Mouse (Mus musculus) forebrain, embryonic 14.5 days (tissue): Measurements from ENCODE around the gene Ap1g2. TPM values are rescaled to one million over a fixed set of nuclear protein-coding genes. Genes with fewer than 3 reads are reported as not detected.

ENCODE experiments used
- ATAC-seq: fragments of 200-750 bp; cut with Nextera tagmentation; 2 replicates; pipeline ENCODE4 v1.8.0; 2017; ENCODE audit warnings: mild to moderate bottlenecking, moderate library complexity
- DNase-seq: peaks from one replicate; pipeline ENCODE4 v3.0.0-alpha.2; 2015; ENCODE audit warnings: low spot score
- H3K27ac ChIP-seq: fragments of 300-500 bp; sonication (generic); 2 replicates; pipeline ENCODE4 v1.5.1; 2014; ENCODE audit warnings: low read depth, mild to moderate bottlenecking, control low read depth, low read length, moderate library complexity
- H3K27me3 ChIP-seq: fragments of 300-500 bp; sonication (generic); replicated peaks from 2 replicates; pipeline ENCODE4 v1.6.1; 2014; ENCODE audit warnings: low read length, control low read depth, mixed read lengths; ENCODE audit not compliant: control insufficient read depth, insufficient read depth
- H3K36me3 ChIP-seq: fragments of 300-500 bp; sonication (generic); 2 replicates; pipeline ENCODE4 v1.6.1; 2014; ENCODE audit warnings: low read length, control low read depth; ENCODE audit not compliant: control insufficient read depth, insufficient read depth
- H3K4me1 ChIP-seq: fragments of 300-500 bp; sonication (generic); 2 replicates; pipeline ENCODE4 v1.6.1; 2014; ENCODE audit warnings: antibody characterized with exemption, low read length, control low read depth; ENCODE audit not compliant: control insufficient read depth, insufficient read depth
- H3K4me2 ChIP-seq: fragments of 300-500 bp; sonication (generic); 2 replicates; pipeline ENCODE4 v1.6.1; 2014; ENCODE audit warnings: mild to moderate bottlenecking, control low read depth, low read length
- H3K4me3 ChIP-seq: fragments of 300-500 bp; sonication (generic); 2 replicates; pipeline ENCODE4 v1.5.1; 2014; ENCODE audit warnings: low read depth, low read length, control low read depth
- H3K9ac ChIP-seq: fragments of 300-500 bp; sonication (generic); 2 replicates; pipeline ENCODE4 v1.6.1; 2014; ENCODE audit warnings: mild to moderate bottlenecking, low read length, control low read depth, moderate library complexity
- H3K9me3 ChIP-seq: fragments of 300-500 bp; sonication (generic); replicated peaks from 2 replicates; pipeline ENCODE4 v1.6.1; 2016; ENCODE audit warnings: low read length, control low read depth, mixed read lengths; ENCODE audit not compliant: control insufficient read depth
- WGBS: fragments of 180-500 bp; shearing (Covaris S2); extraction: QIAGEN DNeasy Blood & Tissue Kit; methylation state at CpG from one replicate; pipeline ENCODE4 v1.1.7; 2014; 5-methylcytosine and 5-hydroxymethylcytosine counted together
- polyA plus RNA-seq: library from polyadenylated mRNA; unstranded; fragments of >200 nt; fragmentation: Nextera tagmentation; extraction: Ambion mirVana; gene quantifications from 2 replicates; pipeline ENCODE4 v1.2.1, GENCODE M21; 2014

The Ap1g2 gene
- polyA plus RNA-seq, 1 experiment from 2014 or later: 8.1 TPM

DNA sequence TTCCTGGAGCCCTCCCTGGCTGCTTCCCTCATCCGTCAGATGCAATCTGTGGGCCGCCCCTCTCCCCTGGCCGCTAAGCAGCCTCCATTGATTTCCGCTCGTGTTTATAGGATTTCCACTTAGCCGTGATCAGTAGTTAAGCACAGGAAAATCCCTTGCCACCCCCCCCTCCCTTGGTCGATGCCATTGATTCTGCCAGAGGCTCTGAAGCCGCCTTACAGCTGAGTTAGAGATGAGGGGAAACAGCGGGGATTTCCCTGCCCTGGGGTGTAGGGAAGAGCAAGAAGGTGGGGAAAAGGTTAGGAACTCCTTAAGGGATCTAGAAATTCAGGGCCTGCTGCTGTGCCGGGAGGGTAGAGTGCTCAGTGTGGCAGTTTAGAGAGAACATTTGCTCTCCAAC lies 8.7 kb downstream of the Ap1g2 start:
- ATAC-seq (no peak), DNase-seq (no peak)
- peaks cover 13% of the 10 kb centered on the region for H3K4me1 ChIP-seq
- H3K4me2 ChIP-seq: no peak overlapping the region
- WGBS: 67% methylated on average over 10 of the region's 10 CpGs
- peaks cover 20% of the 10 kb centered on the region for H3K36me3 ChIP-seq
- H3K4me3 ChIP-seq: no peak overlapping the region
- H3K9me3 ChIP-seq: no peaks in the 10 kb centered on the region
- H3K9ac ChIP-seq: no peak overlapping the region; the same call in 1 of the 2 replicates
- no peak overlapping the region for H3K27ac ChIP-seq
- no peaks in the 10 kb centered on the region for H3K27me3 ChIP-seq

DNA sequence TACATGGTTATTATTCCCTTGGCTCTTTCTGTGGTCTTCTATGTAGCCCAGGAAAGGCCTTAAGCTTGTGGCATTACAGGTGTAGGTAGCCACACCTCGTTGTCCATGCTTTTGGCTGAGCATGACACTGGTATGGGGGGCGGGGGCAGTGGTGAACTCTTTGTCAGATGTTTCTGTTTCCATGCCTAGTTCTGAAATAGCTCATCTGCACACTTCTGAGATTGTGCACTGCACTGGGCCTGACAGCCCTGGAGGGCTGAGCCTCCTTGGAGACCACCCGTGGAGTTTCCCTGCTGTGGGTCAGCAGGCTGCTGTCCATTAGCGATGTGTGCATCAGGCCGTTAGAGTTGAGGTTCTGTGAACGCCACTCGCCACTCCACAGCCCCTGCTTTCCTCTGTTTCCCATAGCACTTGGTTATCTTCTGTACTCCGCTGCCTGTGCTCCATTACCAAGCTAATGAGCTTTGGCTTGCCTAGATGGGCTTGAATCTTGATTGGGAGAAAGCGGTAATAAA lies 9.8 kb downstream of the Ap1g2 start:
- 47% methylated on average over 9 of the region's 9 CpGs for WGBS

DNA sequence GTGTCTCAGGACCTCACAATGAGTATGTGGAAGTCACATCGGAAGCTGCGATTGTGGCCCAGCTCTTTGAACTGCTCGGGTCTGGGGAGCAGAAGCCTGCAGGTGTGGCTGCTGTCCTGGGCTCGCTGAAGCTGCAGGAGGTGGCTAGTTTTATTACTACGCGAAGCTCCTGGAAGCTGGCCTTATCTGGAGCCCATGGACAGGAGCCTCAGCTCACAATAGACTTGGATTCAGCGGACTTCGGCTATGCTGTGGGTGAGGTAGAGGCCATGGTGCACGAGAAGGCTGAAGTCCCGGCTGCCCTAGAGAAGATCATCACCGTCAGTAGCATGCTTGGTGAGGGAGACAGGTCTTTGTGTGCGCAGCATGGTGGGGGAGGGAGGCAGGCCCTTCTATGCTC lies 10.7 kb downstream of the Ap1g2 start:
- H3K36me3 ChIP-seq: peaks cover 16% of the 10 kb centered on the region
- H3K27ac ChIP-seq: peak overlapping the region; percentile 41; the same call in 1 of the 2 replicates
- DNase-seq (no peak), ATAC-seq (no peak)
- 70% methylated on average over 12 of the region's 12 CpGs for WGBS
- peak overlapping the region; percentile 81; the same call in 1 of the 2 replicates for H3K9ac ChIP-seq
- no peaks in the 10 kb centered on the region for H3K27me3 ChIP-seq
- H3K4me3 ChIP-seq: peak overlapping the region; percentile 54; the same call in 1 of the 2 replicates
- peaks cover 17% of the 10 kb centered on the region for H3K4me1 ChIP-seq
- peak overlapping the region; percentile 77 for H3K4me2 ChIP-seq
- H3K9me3 ChIP-seq: no peaks in the 10 kb centered on the region

More for the DNA sequence above, 9.8 kb downstream of the Ap1g2 start:
- H3K4me3 ChIP-seq: no peak overlapping the region
- H3K27me3 ChIP-seq: no peaks in the 10 kb centered on the region
- no peak for ATAC-seq
- H3K36me3 ChIP-seq: peaks cover 20% of the 10 kb centered on the region
- no peak for DNase-seq
- peak overlapping the region; percentile 31; the same call in 1 of the 2 replicates for H3K27ac ChIP-seq
- H3K9ac ChIP-seq: peak overlapping the region; percentile 1; the same call in 1 of the 2 replicates
- H3K9me3 ChIP-seq: no peaks in the 10 kb centered on the region
- H3K4me2 ChIP-seq: peak overlapping the region; percentile 26
- H3K4me1 ChIP-seq: peaks cover 13% of the 10 kb centered on the region

DNA sequence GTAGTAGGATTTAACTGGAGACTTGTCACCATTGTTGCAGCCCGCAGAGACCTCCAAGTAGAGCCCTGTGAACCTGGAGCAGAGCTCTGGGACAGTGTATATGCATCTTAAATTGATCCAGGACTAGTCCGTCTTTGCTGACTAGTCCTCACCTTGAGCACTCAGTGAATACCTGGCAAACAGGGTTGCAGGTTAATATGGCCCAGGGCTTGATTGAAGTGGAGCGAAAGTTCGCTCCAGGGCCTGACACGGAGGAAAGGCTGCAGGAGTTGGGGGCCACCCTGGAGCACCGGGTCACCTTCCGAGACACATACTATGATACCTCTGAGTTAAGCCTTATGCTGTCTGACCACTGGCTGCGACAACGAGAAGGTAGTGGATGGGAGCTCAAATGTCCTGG lies 11.1 kb downstream of the Ap1g2 start:
- Histone ChIP-seq H3K27me3 (no peaks in the 10 kb centered on the region), H3K36me3 (peaks cover 14% of the 10 kb centered on the region), H3K9ac (peak overlapping the region; percentile 81), H3K27ac (peak overlapping the region; percentile 88), H3K4me2 (peak overlapping the region; percentile 77), H3K9me3 (no peaks in the 10 kb centered on the region), H3K4me3 (peak overlapping the region; percentile 54), H3K4me1 (peaks cover 21% of the 10 kb centered on the region)
- 65% methylated on average over 9 of the region's 9 CpGs for WGBS
- no peak for ATAC-seq
- DNase-seq: no peak

DNA sequence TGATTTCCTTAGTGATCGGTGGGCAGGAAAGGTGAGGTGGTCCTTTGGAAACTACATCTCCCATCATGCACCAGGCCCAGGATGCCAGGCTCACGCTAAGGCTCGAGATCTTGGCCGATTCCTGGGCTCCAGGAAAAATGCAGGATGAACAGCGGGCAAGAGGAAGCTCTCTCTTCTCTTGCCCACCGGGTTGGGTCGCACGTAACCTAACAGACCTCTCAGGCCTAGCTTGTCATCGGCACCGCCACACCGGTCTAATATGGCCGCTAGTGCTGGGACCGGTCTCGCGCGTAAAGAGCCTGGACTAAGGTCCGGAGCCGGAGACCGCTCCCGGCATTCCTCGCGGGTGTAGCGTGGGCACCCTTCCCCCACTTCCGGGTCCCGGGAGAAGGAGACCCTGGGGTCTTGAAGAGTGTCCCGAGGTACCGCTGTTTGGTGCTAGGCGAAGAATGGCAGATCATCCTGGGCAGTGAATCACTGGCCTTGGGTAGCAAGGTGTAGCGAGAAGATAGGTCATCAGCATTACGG lies 11.6 kb downstream of the Ap1g2 start, which contains the start of gene Thtpa:
Gene Thtpa, plus strand, starts transcription at position 81 of the 528 bp plus-strand sequence.
- peak within 1 kb of the TSS; percentile 54 for H3K4me3 ChIP-seq
- H3K27ac ChIP-seq: peak within 1 kb of the TSS; percentile 88
- 1% methylated on average over 30 of the region's 30 CpGs for WGBS
- H3K27me3 ChIP-seq: no peaks in the 10 kb centered on the region
- H3K4me1 ChIP-seq: peaks cover 25% of the 10 kb centered on the region
- DNase-seq: peak; percentile 87
- H3K9ac ChIP-seq: peak within 1 kb of the TSS; percentile 81
- H3K4me2 ChIP-seq: peak within 1 kb of the TSS; percentile 77
- peaks cover 14% of the 10 kb centered on the region for H3K36me3 ChIP-seq
- H3K9me3 ChIP-seq: no peaks in the 10 kb centered on the region
- peak; percentile 57 for ATAC-seq

DNA sequence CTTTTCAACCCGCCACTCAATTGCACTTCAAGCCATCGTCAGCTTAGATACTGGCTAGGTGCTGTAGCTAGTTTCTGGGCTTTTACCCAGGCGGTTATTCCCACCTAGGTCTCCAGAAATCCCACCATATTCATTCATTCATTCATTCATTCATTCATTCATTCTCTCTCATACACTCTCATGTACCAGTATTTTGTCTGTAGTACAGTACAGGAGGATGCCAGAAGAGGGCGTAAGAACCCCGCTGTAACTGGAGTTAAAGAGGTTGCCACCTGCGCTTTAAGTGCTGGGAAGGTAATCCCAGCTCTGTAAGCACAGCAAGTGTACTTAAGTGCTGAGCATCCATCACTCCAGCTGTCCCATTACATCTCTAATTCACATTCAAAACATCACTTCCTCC lies 12.5 kb downstream of the Ap1g2 start:
- WGBS: 43% methylated on average over 6 of the region's 6 CpGs
- Histone ChIP-seq H3K36me3 (peaks cover 14% of the 10 kb centered on the region; the same call in 1 of the 2 replicates), H3K4me3 (no peak overlapping the region), H3K4me2 (no peak overlapping the region), H3K9ac (no peak overlapping the region), H3K9me3 (no peaks in the 10 kb centered on the region), H3K27ac (no peak overlapping the region), H3K4me1 (peaks cover 33% of the 10 kb centered on the region), H3K27me3 (no peaks in the 10 kb centered on the region)
- ATAC-seq: no peak
- no peak for DNase-seq

DNA sequence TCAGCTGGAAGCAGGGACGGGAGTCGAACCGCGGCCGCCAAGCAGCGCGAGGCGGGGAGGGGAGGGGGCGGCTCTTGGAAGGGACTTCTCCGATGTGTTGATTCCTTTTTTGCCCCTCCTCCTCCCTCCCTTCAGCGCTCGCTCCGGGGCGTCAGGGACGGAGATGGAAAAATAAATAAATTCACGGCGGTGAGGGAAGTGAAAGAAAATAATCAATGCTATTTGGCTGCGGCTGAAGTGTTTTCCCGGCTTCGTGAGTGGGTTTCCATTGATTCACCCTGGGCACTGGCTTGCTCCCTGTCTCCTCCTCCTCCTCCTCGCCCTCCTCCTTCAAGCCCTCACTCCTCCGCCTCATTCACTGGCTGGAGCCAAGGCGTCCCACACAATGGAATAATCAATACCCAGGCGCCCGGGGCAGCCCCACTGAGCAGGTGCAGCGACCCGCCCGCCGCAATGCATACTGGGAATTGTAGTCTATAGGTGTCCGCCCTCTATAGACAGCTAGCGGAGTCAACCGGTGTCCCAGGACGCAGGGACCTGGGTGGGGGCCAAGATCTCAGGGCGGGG lies 14.3 kb downstream of the Ap1g2 start, which contains the start of gene Zfhx2:
Gene Zfhx2, minus strand, starts transcription at position 314 of the 567 bp plus-strand sequence.
- peak within 1 kb of the TSS; percentile 70 for H3K4me2 ChIP-seq
- H3K27me3 ChIP-seq: no peaks in the 10 kb centered on the region
- H3K36me3 ChIP-seq: no peaks in the 10 kb centered on the region
- peak within 1 kb of the TSS; percentile 73 for H3K4me3 ChIP-seq
- H3K9me3 ChIP-seq: no peaks in the 10 kb centered on the region
- DNase-seq: peak; percentile 98
- H3K9ac ChIP-seq: peak within 1 kb of the TSS; percentile 98
- ATAC-seq: peak; percentile 93
- peak within 1 kb of the TSS; percentile 89 for H3K27ac ChIP-seq
- WGBS: under 1% methylated on average over 33 of the region's 34 CpGs
- peaks cover 39% of the 10 kb centered on the region for H3K4me1 ChIP-seq

DNA sequence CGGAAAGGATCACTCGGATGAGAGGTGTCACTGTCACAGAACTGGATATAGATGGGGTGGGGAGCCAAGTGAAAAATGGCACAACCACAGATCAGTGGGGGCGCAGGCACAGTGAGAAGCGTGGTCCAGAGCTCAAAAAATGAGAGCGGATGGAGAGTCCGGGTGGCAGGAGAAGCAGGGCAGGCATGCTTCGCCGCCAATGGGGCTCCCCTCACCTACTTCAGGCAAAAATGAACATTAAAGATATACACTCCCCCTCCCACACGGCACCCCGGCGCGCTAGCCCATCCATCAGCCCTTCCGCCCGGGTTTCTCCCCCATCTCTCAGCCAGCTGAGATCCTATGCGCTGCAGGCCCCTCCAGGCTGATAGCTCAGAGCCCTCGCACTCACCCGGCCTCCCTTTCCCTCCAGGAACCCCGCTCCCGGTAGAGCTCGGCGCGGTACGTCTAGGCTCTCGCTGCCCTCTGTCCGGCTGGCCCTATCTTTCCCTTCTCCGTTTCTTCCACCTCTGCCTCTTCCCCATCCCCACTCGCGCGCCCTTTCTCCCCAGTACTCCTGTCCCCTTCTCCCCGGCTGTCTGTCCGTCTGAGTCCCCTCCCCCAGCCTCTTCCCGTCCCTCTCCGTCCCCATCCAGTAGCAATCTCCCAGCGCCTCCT lies 15.1 kb downstream of the Ap1g2 start:
- Histone ChIP-seq H3K4me3 (peak overlapping the region; percentile 73), H3K27ac (peak overlapping the region; percentile 89), H3K4me1 (peaks cover 37% of the 10 kb centered on the region), H3K4me2 (peak overlapping the region; percentile 70), H3K36me3 (0 out of 2 replicates have a peak, but pooled peaks cover 3% of the 10 kb centered on the region), H3K9me3 (no peaks in the 10 kb centered on the region), H3K9ac (peak overlapping the region; percentile 98), H3K27me3 (no peaks in the 10 kb centered on the region)
- WGBS: 1% methylated on average over 34 of the region's 34 CpGs
- DNase-seq (no peak), ATAC-seq (peak; percentile 11)
